Mouse (Mus musculus): ENCODE results near the gene Sfmbt1.

- no peak for TF ChIP-seq CTCF (IDR thresholded peaks at IDR 0.05; ENCODE audit: borderline replicate concordance, insufficient read depth, low read depth, low read length)
- no peak for TF ChIP-seq POLR2A (IDR thresholded peaks at IDR 0.05; ENCODE audit: borderline replicate concordance, insufficient read depth, low read length)
Observed at GRCm38 (mm10) chr14:30721850-30722249, 7.2 kb downstream of the Sfmbt1 start.

All from cerebellum, adult 2 months (tissue).